Mouse (Mus musculus): ENCODE measurements around the gene Ptprg. TPM values are rescaled to one million over a fixed set of nuclear protein-coding genes. Genes with fewer than 3 reads are reported as not detected.

Ptprg gene
- total and polyA plus RNA-seq, 3 experiments = not detected

GRCm38 (mm10) chr14:12047637-12048036, 494.3 kb downstream of the Ptprg start:
- H3K9ac ChIP-seq (ENCODE audit: control insufficient read depth, low read depth, low read length, poor library complexity, severe bottlenecking) = no peak overlapping the region
- no peak overlapping the region for H3K27ac ChIP-seq (ENCODE audit: control insufficient read depth, low read depth, low read length)
- TF ChIP-seq POLR2AphosphoS5 (IDR thresholded peaks at IDR 0.05; ENCODE audit: borderline replicate concordance, low read depth, low read length) (no peak), MYB (IDR thresholded peaks at IDR 0.05; ENCODE audit: low read depth, low read length) (no peak), TCF12 (IDR thresholded peaks at IDR 0.05; ENCODE audit: low read depth, low read length) (no peak), GATA1 (IDR thresholded peaks at IDR 0.05; ENCODE audit: low read depth, low read length) (no peak), USF2 (IDR thresholded peaks at IDR 0.05; ENCODE audit: borderline replicate concordance in 1 of 2, insufficient read depth in 1 of 2, low read depth in 1 of 2, low read length in 2 of 2) (no peak), CHD2 (IDR thresholded peaks at IDR 0.05; ENCODE audit: low read length) (no peak), GABPA (IDR thresholded peaks at IDR 0.05; ENCODE audit: low read depth, low read length) (no peak), CHD1 (IDR thresholded peaks at IDR 0.05; ENCODE audit: low read depth, low read length) (no peak), UBTF (IDR thresholded peaks at IDR 0.05; ENCODE audit: borderline replicate concordance, insufficient read depth, low read depth, low read length) (no peak), ZMIZ1 (IDR thresholded peaks at IDR 0.05; ENCODE audit: low read depth, low read length) (no peak), TBP (IDR thresholded peaks at IDR 0.05; ENCODE audit: low read depth, low read length) (no peak), ETS1 (IDR thresholded peaks at IDR 0.05; ENCODE audit: low read depth, low read length) (no peak), TAL1 (IDR thresholded peaks at IDR 0.05; ENCODE audit: low read length) (no peak), SIN3A (IDR thresholded peaks at IDR 0.05; ENCODE audit: low read length) (no peak), ZC3H11A (IDR thresholded peaks at IDR 0.05; ENCODE audit: low read depth, low read length) (no peak)
- DNase-seq (ENCODE audit: low read depth, low spot score) = no peak
- H3K27me3 ChIP-seq (ENCODE audit: control insufficient read depth in 1 of 2, insufficient read depth in 2 of 2, low read length in 2 of 2) = no peaks in the 10 kb centered on the region
- no peaks in the 10 kb centered on the region for H3K79me2 ChIP-seq (ENCODE audit: control insufficient read depth, insufficient read depth, low read length, poor library complexity)
- H3K36me3 ChIP-seq (ENCODE audit: control insufficient read depth in 1 of 2, insufficient read depth in 2 of 2, low read length in 2 of 2) = no peaks in the 10 kb centered on the region
- no peak overlapping the region for H3K4me3 ChIP-seq (ENCODE audit: control insufficient read depth in 1 of 2, insufficient read depth in 1 of 2, low read depth in 2 of 2, low read length in 2 of 2)
- H3K4me1 ChIP-seq (ENCODE audit: control insufficient read depth in 1 of 2, insufficient read depth in 2 of 2, low read length in 2 of 2) = no peaks in the 10 kb centered on the region
- no peaks in the 10 kb centered on the region for H3K9me3 ChIP-seq (replicated peaks; ENCODE audit: insufficient read depth, low read length)

GRCm38 (mm10) chr14:12056912-12057524, 503.7 kb downstream of the Ptprg start:
- no peaks in the 10 kb centered on the region for H3K9me3 ChIP-seq (replicated peaks; ENCODE audit: insufficient read depth, low read length)
- H3K79me2 ChIP-seq (ENCODE audit: control insufficient read depth, insufficient read depth, low read length, poor library complexity) = no peaks in the 10 kb centered on the region
- H3K4me1 ChIP-seq (ENCODE audit: control insufficient read depth in 1 of 2, insufficient read depth in 2 of 2, low read length in 2 of 2) = no peaks in the 10 kb centered on the region
- H3K27me3 ChIP-seq (ENCODE audit: control insufficient read depth in 1 of 2, insufficient read depth in 2 of 2, low read length in 2 of 2) = no peaks in the 10 kb centered on the region
- TF ChIP-seq USF1 (IDR thresholded peaks at IDR 0.05; ENCODE audit: low read depth, low read length) = no peak
- TF ChIP-seq POLR2A (IDR thresholded peaks at IDR 0.05; ENCODE audit: control insufficient read depth in 1 of 2, insufficient read depth in 1 of 2, low read depth in 1 of 2, low read length in 2 of 2, poor library complexity in 1 of 2) = no peak
- TF ChIP-seq GATA1 (IDR thresholded peaks at IDR 0.05; ENCODE audit: low read depth, low read length) = no peak
- TF ChIP-seq TAL1 (IDR thresholded peaks at IDR 0.05; ENCODE audit: low read length) = no peak
- no peak for TF ChIP-seq ZMIZ1 (IDR thresholded peaks at IDR 0.05; ENCODE audit: low read depth, low read length)
- no peak for TF ChIP-seq TBP (IDR thresholded peaks at IDR 0.05; ENCODE audit: low read depth, low read length)
- no peak for TF ChIP-seq TCF12 (IDR thresholded peaks at IDR 0.05; ENCODE audit: low read depth, low read length)
- no peak for TF ChIP-seq CTCF (IDR thresholded peaks at IDR 0.05 in 2 of 3, conservative IDR thresholded peaks at IDR 0.05 in 1 of 3; ENCODE audit: control insufficient read depth in 1 of 3, insufficient read depth in 1 of 3, low read depth in 2 of 3, low read length in 3 of 3, poor library complexity in 1 of 3, severe bottlenecking in 1 of 3)
- no peak for TF ChIP-seq POLR2AphosphoS5 (IDR thresholded peaks at IDR 0.05; ENCODE audit: borderline replicate concordance, low read depth, low read length)
- H3K4me3 ChIP-seq (ENCODE audit: control insufficient read depth in 1 of 2, insufficient read depth in 1 of 2, low read depth in 2 of 2, low read length in 2 of 2) = no peak overlapping the region
- no peak overlapping the region for H3K9ac ChIP-seq (ENCODE audit: control insufficient read depth, low read depth, low read length, poor library complexity, severe bottlenecking)
- no peak overlapping the region for H3K27ac ChIP-seq (ENCODE audit: control insufficient read depth, low read depth, low read length)
- no peak for DNase-seq (ENCODE audit: low read depth, low spot score)
- H3K36me3 ChIP-seq (ENCODE audit: control insufficient read depth in 1 of 2, insufficient read depth in 2 of 2, low read length in 2 of 2) = no peaks in the 10 kb centered on the region
